Mouse (Mus musculus) fibroblast of lung, adult 2 months (primary cell): Measurements from ENCODE around the gene Cyp4x1.

Experiments used
- DNase-seq: peaks from one replicate; pipeline ENCODE4 v3.0.0-alpha.2; 2011; ENCODE audit warnings: low read depth

Gene Cyp4x1

GRCm38 (mm10) chr4:115090592-115090991, 43.5 kb downstream of the Cyp4x1 start:
- no peak for DNase-seq

DNA sequence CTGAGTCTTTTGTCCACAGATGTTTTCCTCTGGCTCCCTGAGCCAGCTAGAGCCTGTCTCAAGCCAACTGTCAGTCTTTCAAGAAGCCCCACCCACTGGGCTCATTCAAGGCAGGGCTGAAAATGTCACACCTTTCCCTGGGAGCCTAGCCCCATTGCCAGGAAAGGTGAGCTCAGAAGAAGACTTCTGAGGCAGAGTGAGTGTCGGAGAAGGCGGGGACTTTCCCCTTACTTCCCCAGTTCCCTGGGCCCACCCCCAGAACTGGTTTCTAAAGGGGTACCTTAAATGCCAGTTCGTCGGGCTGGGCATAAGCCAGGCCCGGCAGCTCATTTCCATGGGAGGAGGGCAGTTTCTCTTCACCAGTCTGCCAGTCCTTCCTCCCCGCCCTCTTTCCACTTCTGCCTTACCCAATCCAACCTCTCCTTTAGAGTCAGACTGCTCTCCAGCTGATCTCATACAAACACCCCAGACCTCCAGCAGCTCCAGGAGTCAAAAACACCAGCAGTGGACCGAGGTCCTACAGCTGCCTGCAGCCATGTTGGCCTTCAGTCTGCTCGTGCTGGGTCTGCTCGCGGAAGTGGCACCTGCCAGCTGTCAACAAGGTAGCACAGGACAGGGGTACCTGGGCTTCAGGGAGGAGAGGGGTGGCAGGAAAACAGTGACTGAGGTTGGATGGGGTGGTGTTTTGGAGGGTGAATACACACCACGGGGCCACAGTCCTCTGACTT, 45.3 kb downstream of the Cyp4x1 start, which contains the start of gene Pdzk1ip1:
TSS of gene Pdzk1ip1 (plus strand) at position 98 of the 728 bp plus-strand sequence.
- no peak for DNase-seq

- no peak for DNase-seq
Observed at GRCm38 (mm10) chr4:115086763-115087415, 47.2 kb downstream of the Cyp4x1 start.

- DNase-seq: no peak
Observed at GRCm38 (mm10) chr4:115086257-115086656, 47.8 kb downstream of the Cyp4x1 start.

GRCm38 (mm10) chr4:115085522-115086095, 48.5 kb downstream of the Cyp4x1 start:
- DNase-seq: no peak

DNA sequence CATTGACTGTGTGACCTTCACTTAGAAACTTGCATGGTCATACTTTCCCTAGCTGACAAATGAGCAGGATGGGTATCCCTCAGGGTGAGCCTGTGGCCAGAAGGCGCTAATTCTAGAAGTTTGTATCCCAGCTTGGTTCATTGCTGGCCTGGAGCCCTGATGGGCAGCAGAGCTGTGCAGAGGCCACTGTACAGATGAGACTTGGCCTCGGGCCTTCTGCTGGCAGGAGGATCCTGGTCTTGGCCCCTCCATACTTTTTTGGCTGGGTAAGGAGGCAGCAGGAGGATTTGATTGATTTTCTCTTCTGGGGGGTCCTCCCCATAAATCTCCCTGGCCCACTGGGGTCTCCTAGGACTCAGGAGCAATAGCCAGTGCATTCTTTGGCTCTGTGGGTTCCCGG, 51.0 kb downstream of the Cyp4x1 start:
- no peak for DNase-seq

GRCm38 (mm10) chr4:115079821-115080349, 54.2 kb downstream of the Cyp4x1 start:
- no peak for DNase-seq

DNA sequence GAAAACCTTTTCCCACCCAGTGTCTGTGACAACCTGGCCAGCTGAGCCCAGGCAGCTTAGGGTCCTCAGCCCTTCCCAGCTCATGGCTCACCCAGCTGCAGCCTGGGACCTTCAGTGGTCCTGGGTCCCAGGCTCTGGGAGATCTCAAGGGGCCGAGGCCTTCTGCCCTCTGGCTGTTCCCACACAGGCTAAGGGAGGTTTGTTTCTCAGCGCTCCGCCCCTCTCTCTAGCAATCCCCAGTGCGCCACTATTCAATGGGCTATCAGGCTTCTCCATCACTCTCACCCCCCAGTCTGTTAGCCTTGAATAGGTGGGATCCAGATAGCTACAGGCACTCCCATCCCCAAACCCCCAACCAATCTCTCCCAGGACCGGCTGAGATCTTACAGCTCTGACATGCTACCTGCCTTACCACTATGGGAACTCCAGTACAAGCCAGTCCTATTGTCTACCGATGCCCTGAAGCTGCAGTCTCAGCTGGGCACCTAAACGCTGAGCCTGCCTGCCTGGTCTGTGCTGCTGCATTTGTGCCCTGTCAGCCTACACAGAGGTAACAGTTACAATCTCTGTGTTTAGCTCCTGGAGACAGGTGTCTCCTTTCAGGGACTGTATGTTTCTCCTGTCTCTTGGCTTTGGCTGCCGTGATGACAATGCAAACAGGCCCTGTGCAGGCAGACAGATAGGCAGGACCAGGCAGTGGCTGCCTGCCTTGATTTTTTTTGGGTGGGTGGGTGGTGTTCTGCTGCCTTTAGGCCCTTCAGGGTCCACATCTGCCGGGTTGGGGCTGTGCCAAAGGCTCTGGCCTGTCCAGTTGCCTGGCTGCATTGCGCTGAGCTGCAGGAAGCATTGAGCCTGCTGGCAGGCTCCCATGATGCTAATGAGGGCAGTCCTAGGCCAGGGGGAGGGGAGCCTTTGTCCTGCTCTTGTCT, 54.9 kb downstream of the Cyp4x1 start:
- DNase-seq: no peak

DNA sequence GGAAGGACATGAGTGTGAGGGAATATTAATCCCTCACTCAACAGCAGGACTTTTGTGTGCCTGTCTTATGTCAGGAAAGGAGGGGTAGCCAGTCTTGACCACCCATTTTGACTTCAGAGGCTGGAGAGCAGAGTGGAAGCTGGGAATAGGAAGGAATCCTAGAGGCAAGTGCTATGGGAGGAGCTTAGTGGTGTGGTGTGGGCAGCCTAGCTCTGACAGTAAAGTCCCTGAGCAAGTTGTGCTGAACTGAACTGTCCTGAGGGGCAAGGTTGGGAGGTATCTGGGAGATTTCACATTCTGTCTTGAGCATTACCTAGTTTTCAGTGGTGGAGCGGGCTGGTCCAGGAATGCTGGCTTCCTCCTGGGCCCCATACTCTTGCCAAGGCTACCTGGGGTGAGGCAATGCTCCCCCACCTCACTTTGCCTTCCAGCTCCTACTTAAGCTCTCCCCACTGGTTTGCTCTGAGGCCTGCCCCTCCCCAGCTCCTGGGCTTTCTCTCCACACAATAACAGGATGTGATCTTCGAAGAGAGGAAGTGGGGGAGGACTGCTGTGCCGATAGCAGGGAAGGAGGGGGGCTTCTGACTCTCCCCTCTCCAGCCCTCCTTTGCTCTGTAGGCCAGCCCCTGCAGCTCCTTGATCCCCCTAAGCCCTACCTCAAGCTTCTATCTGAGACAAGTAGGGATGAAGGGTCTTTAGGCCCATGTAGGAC, 58.7 kb downstream of the Cyp4x1 start:
- no peak for DNase-seq

DNA sequence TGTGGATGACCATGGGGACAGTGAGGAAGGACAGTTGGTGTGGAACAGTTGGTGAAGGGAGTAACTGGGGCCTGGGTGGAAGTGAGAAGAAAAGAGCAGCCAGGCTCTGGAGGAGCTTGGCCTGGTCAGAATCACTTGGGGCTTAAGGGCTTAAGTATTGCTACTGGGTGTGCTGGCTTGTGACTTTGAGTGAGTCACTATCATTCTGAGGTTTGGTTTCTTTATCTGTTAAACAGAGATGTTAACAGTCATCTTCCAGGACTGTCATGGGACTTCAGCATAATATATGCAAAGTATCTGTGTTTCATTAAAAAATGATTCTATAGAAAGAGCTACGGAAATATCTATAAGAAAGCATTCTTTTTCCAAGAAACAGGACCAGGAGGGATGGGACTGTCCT, 59.3 kb downstream of the Cyp4x1 start:
- no peak for DNase-seq

DNA sequence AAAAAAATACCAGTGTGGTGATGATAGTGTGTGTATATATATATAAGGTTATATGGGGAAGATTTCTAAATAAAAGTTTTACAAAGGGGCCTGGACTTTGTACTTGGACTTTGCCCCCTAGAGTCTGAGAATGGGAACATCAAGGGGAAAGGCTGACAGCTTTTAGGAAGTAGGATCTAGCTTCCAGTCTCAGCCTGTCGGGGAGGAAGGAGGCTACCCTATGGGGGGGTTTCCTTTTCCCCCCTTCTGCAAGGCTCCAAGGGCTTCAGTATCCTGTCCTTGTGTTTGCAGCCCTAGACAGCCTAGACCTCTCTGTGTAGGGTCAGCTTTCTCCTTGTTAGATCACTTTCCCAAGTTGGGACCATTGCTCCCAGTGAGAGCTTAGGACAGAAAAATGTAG, 62.4 kb downstream of the Cyp4x1 start:
- no peak for DNase-seq

DNA sequence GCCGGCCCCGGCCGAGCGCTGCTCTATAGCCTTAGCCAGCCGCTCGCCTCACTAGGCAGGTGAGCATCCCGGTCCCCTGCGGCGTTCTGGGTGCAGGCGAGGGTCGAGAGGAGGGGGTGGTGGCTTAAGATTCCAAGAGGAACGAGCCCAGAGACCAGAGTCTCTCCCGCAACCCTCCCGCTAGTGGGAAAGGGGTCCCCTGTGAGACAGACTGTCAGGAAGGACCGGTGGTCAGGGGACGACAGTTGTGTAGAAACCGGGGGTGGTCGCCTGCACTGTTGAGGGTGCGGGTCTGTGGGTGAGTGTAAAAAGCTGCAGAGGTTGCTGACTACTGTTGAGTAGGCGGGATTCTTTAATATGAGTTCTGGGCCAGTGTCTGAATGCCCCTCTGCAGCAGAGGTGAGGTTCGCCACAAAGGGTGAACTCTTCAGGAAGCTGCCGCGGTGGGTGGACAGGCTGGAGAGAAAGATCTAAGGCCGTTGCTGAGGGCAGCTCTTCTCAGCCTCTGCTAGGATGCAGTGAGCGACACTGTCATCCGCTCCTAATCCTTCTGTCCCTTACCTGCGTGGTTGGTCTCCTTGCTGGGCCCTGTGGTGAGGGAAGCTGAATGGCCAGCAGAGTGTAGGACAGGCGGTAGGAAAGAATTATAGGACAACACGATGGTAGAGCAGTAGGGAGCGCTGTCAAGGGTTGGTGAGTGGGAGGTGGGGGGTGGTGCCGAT, 70.4 kb downstream of the Cyp4x1 start:
- DNase-seq: no peak

- no peak for DNase-seq
Observed at GRCm38 (mm10) chr4:115062875-115063517, 71.1 kb downstream of the Cyp4x1 start.

DNA sequence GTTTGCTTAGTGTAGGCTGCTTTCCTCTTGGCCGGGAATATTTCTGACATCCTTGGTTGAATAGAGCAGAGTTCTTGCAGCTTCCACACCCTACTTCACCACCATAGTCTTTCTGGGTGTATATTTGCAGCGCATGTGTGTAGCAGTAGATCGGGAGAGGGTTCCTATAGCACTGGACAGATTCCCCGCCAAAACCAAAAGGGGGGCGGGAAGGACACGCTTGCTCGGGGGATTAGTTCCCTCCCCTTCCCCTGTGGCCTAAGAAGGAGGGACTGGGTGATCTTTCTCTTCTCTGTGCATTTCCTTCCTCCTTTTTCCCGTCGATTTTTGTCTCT, 71.6 kb downstream of the Cyp4x1 start:
- no peak for DNase-seq

DNA sequence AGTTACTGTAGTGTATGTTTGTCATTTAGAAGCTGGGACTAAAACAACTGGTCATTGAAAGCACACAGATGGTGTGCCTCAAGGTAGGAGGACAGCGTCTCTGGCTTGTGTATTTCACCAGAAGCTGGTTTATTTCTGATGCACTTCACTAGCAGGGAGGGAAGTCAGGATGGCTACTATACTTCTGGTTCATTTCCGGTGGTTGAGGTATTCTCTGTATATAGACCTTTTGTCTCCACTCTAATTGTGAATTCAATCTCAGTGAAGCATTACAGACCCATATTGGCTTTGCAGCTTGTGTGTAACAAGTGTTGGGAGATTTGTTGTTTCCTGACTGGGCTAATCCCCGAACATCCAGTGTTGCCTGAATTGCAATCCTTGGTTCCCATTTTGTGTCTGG, 73.3 kb downstream of the Cyp4x1 start:
- no peak for DNase-seq

GRCm38 (mm10) chr4:115059871-115060270, 74.2 kb downstream of the Cyp4x1 start:
- DNase-seq: no peak

- no peak for DNase-seq
Observed at GRCm38 (mm10) chr4:115058871-115059590, 75.0 kb downstream of the Cyp4x1 start.

- no peak for DNase-seq
Observed at GRCm38 (mm10) chr4:115058317-115058761, 75.7 kb downstream of the Cyp4x1 start.

DNA sequence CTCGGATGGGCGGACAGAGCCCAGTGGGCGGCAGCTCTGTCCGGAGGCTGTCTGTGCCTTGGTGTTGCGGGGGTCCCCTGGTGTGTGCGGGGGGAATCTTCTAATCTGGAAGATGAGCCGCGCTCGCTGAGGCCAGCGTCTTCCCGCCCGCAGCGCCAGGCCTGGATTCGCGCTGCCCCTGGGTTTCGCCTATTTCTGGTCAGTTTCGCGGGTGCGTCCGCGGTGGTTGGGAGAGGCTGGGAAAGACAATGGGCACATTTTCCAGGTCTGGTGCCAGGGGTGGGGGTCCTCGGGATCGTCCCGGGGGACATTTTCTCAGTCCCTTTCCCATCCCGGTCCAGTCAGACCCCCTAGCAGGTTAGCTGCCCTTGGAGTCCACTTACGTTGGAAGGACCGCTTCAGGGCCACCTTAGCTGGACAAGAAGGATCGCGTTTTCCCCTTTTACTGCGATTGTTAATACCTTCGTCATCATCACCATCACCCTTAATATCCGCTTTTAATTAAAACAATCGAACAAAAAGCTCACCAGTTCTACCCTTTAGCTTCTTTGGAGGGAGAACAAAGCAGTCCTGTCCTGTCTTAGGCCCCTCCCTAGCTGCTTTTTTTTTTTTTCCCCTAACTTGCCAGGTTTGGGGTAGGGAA, 76.3 kb downstream of the Cyp4x1 start:
- no peak for DNase-seq
